Mouse (Mus musculus) myocyte (in vitro differentiated cells): Measurements from ENCODE around the gene Rab4a.

Source experiments
- CEBPB ChIP-seq: IDR thresholded peaks from 2 replicates; pipeline ENCODE4 v1.6.1; 2011; ENCODE audit warnings: mild to moderate bottlenecking, moderate library complexity; ENCODE audit not compliant: poor library complexity, insufficient read depth, severe bottlenecking
- E2F4 ChIP-seq: IDR thresholded peaks from one replicate; pipeline ENCODE4 v1.6.1; 2011; ENCODE audit warnings: mild to moderate bottlenecking, control low read depth, moderate library complexity; ENCODE audit not compliant: insufficient read depth
- MAX ChIP-seq: IDR thresholded peaks from one replicate; pipeline ENCODE4 v1.6.1; 2011; ENCODE audit warnings: low read depth, mild to moderate bottlenecking, control low read depth
- MYOD1 ChIP-seq, 3 experiments: IDR thresholded peaks; one replicate each; pipeline ENCODE4 v1.6.1; 2011; ENCODE audit warnings: control low read depth in 2 of 3, low read depth in 2 of 3, mild to moderate bottlenecking in 2 of 3, moderate library complexity in 1 of 3; ENCODE audit not compliant: insufficient read length in 2 of 3, control insufficient read depth in 1 of 3
- MYOG ChIP-seq, 3 experiments: IDR thresholded peaks; one replicate each; pipeline ENCODE4 v1.6.1; 2011; ENCODE audit warnings: control low read depth in 2 of 3, low read depth in 2 of 3, mild to moderate bottlenecking in 2 of 3; ENCODE audit not compliant: insufficient read length in 2 of 3, control insufficient read depth in 1 of 3, insufficient read depth in 1 of 3
- POLR2A ChIP-seq: IDR thresholded peaks from one replicate; pipeline ENCODE4 v1.6.1; 2011; ENCODE audit warnings: low read depth, mild to moderate bottlenecking, control low read depth, moderate library complexity; ENCODE audit not compliant: insufficient read length
- POLR2AphosphoS2 ChIP-seq: IDR thresholded peaks from one replicate; pipeline ENCODE4 v1.6.1; 2011; ENCODE audit warnings: low read depth, control low read depth; ENCODE audit not compliant: insufficient read length
- REST ChIP-seq: IDR thresholded peaks from one replicate; pipeline ENCODE4 v1.6.1; 2011; ENCODE audit warnings: mild to moderate bottlenecking, control low read depth, moderate library complexity; ENCODE audit not compliant: insufficient read depth, insufficient read length
- SRF ChIP-seq: IDR thresholded peaks from one replicate; pipeline ENCODE4 v1.6.1; 2011; ENCODE audit warnings: low read depth; ENCODE audit not compliant: control insufficient read depth, insufficient read length
- TCF12 ChIP-seq: IDR thresholded peaks from one replicate; pipeline ENCODE4 v1.6.1; 2011; ENCODE audit warnings: mild to moderate bottlenecking, control low read depth; ENCODE audit not compliant: poor library complexity, insufficient read depth, severe bottlenecking
- TCF3 ChIP-seq: IDR thresholded peaks from one replicate; pipeline ENCODE4 v1.6.1; 2011; ENCODE audit warnings: low read depth, control low read depth; ENCODE audit not compliant: insufficient read length
- USF1 ChIP-seq: IDR thresholded peaks from one replicate; pipeline ENCODE4 v1.6.1; 2011; ENCODE audit warnings: low read depth, mild to moderate bottlenecking, control low read depth, moderate library complexity

DNA sequence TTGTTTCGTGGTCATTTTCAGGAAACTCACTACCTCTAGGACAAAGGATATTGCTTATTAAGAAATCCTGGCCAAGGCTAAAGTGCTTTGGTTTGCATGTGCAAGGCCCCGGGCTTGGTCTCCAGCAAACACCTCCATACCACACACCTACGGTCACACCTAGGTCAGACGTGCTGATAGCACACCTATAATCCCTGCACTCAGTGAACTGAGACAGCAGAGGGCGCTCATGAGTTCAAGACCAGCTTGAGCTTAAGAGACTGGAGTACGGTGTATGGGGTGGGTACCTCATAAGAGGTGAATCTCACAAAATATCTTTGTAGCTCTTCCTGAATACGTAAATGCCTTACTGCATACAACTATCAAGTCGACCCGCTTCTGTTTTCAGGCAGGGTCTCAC lies 29.7 kb downstream of the Rab4a start:
- TF ChIP-seq POLR2A (no peak), USF1 (no peak), POLR2AphosphoS2 (no peak), E2F4 (no peak), MYOD1 (IDR thresholded peaks at IDR 0.05; ENCODE audit: control insufficient read depth in 1 of 3, insufficient read length in 2 of 3, low read depth in 2 of 3) (no peak), REST (no peak), MAX (no peak), CEBPB (no peak), TCF12 (no peak), MYOG (IDR thresholded peaks at IDR 0.05; ENCODE audit: control insufficient read depth in 1 of 3, insufficient read depth in 1 of 3, insufficient read length in 2 of 3, low read depth in 2 of 3) (no peak), TCF3 (no peak), SRF (no peak)
